Mouse (Mus musculus) forebrain, embryonic 16.5 days (tissue): ENCODE results near the gene P3h2. TPM values are rescaled to one million over a fixed set of nuclear protein-coding genes. Genes with fewer than 3 reads are reported as not detected.

Source experiments
- ATAC-seq: fragments of 200-750 bp; cut with Nextera tagmentation; 2 replicates; pipeline ENCODE4 v1.8.0; 2017; ENCODE audit warnings: mild to moderate bottlenecking, moderate library complexity
- H3K27ac ChIP-seq: fragments of 300-500 bp; sonication (generic); 2 replicates; pipeline ENCODE4 v1.5.1; 2014; ENCODE audit warnings: low read length, control low read depth
- H3K27me3 ChIP-seq: fragments of 300-500 bp; sonication (generic); replicated peaks from 2 replicates; pipeline ENCODE4 v1.6.1; 2014; ENCODE audit warnings: low read length; ENCODE audit not compliant: control insufficient read depth, insufficient read depth
- H3K36me3 ChIP-seq: fragments of 300-500 bp; sonication (generic); 2 replicates; pipeline ENCODE4 v1.6.1; 2014; ENCODE audit not compliant: control insufficient read depth, insufficient read depth
- H3K4me1 ChIP-seq: fragments of 300-500 bp; sonication (generic); replicated peaks from 2 replicates; pipeline ENCODE4 v1.6.1; 2014; ENCODE audit warnings: low read length; ENCODE audit not compliant: control insufficient read depth, insufficient read depth
- H3K4me2 ChIP-seq: fragments of 300-500 bp; sonication (generic); 2 replicates; pipeline ENCODE4 v1.6.1; 2014; ENCODE audit warnings: mild to moderate bottlenecking, low read length, control low read depth
- H3K4me3 ChIP-seq: fragments of 300-500 bp; sonication (generic); replicated peaks from 2 replicates; pipeline ENCODE4 v1.5.1; 2014; ENCODE audit warnings: mild to moderate bottlenecking, low read length, control low read depth
- H3K9ac ChIP-seq: fragments of 300-500 bp; sonication (generic); replicated peaks from 2 replicates; pipeline ENCODE4 v1.6.1; 2014; ENCODE audit warnings: low read depth, low read length, control low read depth
- H3K9me3 ChIP-seq: fragments of 300-500 bp; sonication (generic); 2 replicates; pipeline ENCODE4 v1.6.1; 2016; ENCODE audit warnings: low read length; ENCODE audit not compliant: control insufficient read depth
- WGBS: fragments of 180-500 bp; shearing (Covaris S2); extraction: QIAGEN DNeasy Blood & Tissue Kit; methylation state at CpG from one replicate; pipeline ENCODE4 v1.1.7; 2014; 5-methylcytosine and 5-hydroxymethylcytosine counted together
- polyA plus RNA-seq: library from polyadenylated mRNA; unstranded; fragments of >200 nt; fragmentation: Nextera tagmentation; extraction: Ambion mirVana; gene quantifications from 2 replicates; pipeline ENCODE4 v1.2.1, GENCODE M21; 2015

The P3h2 gene
- polyA plus RNA-seq = 0.44 TPM in 1 of 2 replicates, not detected in the other

DNA sequence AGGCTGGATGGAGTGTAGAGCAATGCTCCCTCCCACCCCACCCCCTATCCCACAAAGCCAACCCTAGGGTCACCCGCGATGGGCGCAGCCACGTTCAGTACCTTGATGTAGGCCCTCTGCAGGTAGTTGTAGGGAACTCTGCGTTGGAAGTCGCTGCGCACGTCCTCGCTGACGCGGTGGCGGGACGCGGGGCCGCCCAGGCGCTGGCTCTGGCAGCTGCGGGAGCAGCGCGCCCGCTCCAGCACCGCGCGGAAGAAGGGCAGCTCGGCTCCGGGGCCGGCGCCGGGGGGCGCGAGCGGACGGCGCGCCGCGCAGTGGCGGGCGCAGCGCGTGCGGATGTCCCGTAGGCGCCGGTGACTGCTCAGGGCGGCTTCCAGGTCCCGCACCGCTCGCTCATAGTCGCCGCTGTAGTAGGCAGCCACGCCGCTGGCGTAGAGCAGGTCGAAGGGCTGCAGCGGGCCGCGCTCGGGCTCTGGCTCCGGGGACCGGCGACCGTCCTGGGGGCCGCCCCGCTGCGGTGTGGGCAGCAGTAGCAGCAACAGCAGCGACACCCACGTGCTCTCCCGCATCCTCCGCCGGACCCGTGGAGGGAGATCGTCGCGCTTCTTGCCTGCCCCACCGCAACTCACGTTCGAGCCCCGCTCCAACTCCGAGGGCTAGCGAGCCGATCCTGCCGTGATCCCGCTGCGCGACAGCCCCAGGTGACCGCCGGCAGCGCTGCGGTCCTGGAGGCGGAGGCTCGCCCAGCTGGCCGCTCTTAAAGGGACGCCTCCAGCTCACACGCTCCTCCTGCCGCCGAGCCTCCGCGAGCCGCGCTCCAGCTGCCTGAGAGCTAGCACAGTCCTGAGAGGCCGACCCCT is at the start of gene P3h2:
Gene P3h2, minus strand, starts transcription at position 670 of the 860 bp plus-strand sequence.
- under 1% methylated on average over 92 of the region's 101 CpGs for WGBS
- Histone ChIP-seq H3K4me1 (peaks cover 12% of the 10 kb centered on the region), H3K4me2 (peak within 1 kb of the TSS; percentile 95), H3K9ac (peak within 1 kb of the TSS; percentile 70), H3K36me3 (no peaks in the 10 kb centered on the region), H3K9me3 (no peaks in the 10 kb centered on the region), H3K27me3 (peaks cover 5% of the 10 kb centered on the region), H3K4me3 (peak within 1 kb of the TSS; percentile 76), H3K27ac (peak within 1 kb of the TSS; percentile 41; the same call in 1 of the 2 replicates)
- ATAC-seq = peak; percentile 95

DNA sequence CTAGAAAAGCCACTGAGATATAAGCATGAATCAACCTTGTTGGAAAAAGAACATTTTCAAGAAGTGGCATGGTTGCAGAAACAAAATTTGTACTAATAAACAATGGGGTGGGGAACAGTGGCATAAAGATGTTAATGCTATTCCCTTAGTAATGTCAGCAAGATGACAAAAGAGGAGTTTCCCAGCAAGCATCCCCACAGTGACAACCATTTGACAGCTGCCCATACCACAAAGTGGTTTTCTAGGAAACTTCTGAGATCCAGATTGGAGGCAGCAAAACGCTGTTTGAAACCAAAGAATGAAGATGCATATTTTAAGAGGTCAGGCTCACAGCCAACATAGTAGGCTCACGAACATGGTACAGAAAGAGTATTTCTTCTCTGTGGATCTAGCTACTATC is 46.7 kb upstream of the P3h2 start:
- no peaks in the 10 kb centered on the region for H3K4me1 ChIP-seq
- 95% methylated on average over 2 of the region's 2 CpGs for WGBS

DNA sequence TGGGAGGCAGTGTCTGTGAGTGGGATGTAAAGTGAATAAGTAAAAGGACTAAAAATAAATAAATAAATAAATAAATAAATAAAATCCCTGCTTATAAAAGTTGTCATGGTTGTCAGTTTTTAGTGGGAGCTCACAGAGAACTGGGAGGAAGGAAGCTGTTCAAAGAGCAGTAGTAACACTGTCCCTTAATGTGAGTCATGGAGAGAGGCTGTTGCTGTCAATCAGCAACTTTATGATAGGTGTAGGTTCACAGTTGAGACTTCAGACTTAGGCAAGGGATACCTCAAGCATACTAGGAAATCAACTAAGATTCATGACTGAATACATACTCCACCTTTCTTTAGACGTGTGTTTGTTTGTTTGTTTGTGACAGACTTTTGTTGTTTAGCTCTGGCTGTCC is 45.4 kb upstream of the P3h2 start:
- no peaks in the 10 kb centered on the region for H3K4me1 ChIP-seq
- H3K9ac ChIP-seq = no peak overlapping the region
- H3K27ac ChIP-seq = no peak overlapping the region
- 64% methylated on average over 1 of the region's 1 CpGs for WGBS
- no peak for ATAC-seq
- H3K9me3 ChIP-seq = no peaks in the 10 kb centered on the region
- H3K27me3 ChIP-seq = no peaks in the 10 kb centered on the region
- H3K4me2 ChIP-seq = no peak overlapping the region
- H3K36me3 ChIP-seq = no peaks in the 10 kb centered on the region
- no peak overlapping the region for H3K4me3 ChIP-seq

More for the DNA sequence above, 46.7 kb upstream of the P3h2 start:
- ATAC-seq = no peak
- no peaks in the 10 kb centered on the region for H3K36me3 ChIP-seq
- H3K9ac ChIP-seq = no peak overlapping the region
- no peak overlapping the region for H3K27ac ChIP-seq
- no peak overlapping the region for H3K4me3 ChIP-seq
- H3K9me3 ChIP-seq = no peaks in the 10 kb centered on the region
- no peak overlapping the region for H3K4me2 ChIP-seq
- H3K27me3 ChIP-seq = no peaks in the 10 kb centered on the region

DNA sequence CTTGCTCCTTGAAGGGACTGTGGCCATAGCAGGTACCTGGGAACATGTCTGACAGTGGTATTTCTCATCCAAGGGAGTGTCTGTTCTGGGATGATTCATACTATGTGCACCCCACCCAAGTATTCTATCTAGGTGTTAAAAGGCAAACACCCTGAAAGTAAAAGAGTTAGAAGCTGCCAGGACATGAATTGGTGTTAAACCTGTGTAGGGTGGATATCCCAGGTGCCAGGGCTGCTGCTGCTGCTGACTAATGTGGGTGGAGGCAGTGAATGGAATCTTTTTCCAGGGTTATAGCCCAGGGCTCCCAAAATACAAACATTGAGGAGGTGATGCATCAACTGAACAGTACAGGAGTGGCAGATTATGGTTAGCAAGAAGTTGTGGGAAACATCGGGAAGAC is 41.3 kb upstream of the P3h2 start:
- H3K4me1 ChIP-seq = no peaks in the 10 kb centered on the region
- no peaks in the 10 kb centered on the region for H3K9me3 ChIP-seq
- WGBS = 97% methylated on average over 1 of the region's 1 CpGs
- H3K36me3 ChIP-seq = no peaks in the 10 kb centered on the region
- H3K9ac ChIP-seq = no peak overlapping the region
- no peak overlapping the region for H3K4me2 ChIP-seq
- H3K27me3 ChIP-seq = no peaks in the 10 kb centered on the region
- H3K4me3 ChIP-seq = no peak overlapping the region
- ATAC-seq = no peak
- H3K27ac ChIP-seq = no peak overlapping the region

DNA sequence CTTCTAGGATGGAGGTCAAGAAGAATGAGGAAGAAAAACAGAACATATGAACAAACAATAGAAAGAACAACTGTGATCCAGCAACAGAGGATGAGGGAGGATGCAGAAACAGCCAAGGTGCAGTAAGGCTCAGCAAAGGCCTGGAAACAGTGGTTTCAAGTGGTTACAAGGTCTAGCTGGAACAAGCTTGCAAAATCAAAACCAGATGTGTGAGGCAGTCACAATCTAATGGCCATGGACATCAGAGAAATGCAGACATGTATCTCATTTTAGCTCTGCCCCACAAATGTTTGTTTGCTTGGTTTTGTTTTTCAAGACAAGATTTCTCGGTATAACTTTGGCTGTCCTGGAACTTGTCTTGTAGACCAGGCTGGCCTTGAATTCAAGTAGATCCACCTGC is 25.5 kb upstream of the P3h2 start:
- no peak overlapping the region for H3K4me3 ChIP-seq
- H3K4me1 ChIP-seq = no peaks in the 10 kb centered on the region
- no peak overlapping the region for H3K4me2 ChIP-seq
- 94% methylated on average over 1 of the region's 1 CpGs for WGBS
- H3K9me3 ChIP-seq = no peaks in the 10 kb centered on the region
- H3K36me3 ChIP-seq = no peaks in the 10 kb centered on the region
- H3K27ac ChIP-seq = no peak overlapping the region
- no peak overlapping the region for H3K9ac ChIP-seq
- H3K27me3 ChIP-seq = no peaks in the 10 kb centered on the region
- no peak for ATAC-seq

DNA sequence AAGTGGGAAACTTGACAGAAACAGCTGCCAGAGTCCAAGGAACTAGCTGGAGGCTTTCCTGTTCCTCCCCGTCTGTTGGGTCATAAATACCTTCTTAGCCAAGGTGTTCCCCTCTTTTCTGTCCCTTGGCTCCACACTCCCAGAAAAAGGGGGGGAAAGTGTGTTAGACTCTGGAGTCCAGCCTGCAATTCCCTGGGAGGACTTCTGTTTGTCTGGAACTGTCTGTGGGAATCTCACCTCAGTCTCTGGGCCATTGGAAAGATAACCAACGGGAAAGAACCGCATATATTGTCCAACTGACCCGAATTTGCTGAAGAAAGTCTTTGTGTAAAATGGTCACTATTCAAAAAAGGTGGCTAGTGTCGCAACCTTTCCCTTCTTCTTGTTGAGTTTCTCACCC is 1.0 kb upstream of the P3h2 start:
- peaks cover 12% of the 10 kb centered on the region for H3K4me1 ChIP-seq
- no peak for ATAC-seq
- peaks cover 5% of the 10 kb centered on the region for H3K27me3 ChIP-seq
- 69% methylated on average over 5 of the region's 5 CpGs for WGBS
- no peak overlapping the region for H3K4me2 ChIP-seq
- no peaks in the 10 kb centered on the region for H3K36me3 ChIP-seq
- H3K9ac ChIP-seq = no peak overlapping the region
- no peak overlapping the region for H3K27ac ChIP-seq
- H3K9me3 ChIP-seq = no peaks in the 10 kb centered on the region
- H3K4me3 ChIP-seq = no peak overlapping the region

DNA sequence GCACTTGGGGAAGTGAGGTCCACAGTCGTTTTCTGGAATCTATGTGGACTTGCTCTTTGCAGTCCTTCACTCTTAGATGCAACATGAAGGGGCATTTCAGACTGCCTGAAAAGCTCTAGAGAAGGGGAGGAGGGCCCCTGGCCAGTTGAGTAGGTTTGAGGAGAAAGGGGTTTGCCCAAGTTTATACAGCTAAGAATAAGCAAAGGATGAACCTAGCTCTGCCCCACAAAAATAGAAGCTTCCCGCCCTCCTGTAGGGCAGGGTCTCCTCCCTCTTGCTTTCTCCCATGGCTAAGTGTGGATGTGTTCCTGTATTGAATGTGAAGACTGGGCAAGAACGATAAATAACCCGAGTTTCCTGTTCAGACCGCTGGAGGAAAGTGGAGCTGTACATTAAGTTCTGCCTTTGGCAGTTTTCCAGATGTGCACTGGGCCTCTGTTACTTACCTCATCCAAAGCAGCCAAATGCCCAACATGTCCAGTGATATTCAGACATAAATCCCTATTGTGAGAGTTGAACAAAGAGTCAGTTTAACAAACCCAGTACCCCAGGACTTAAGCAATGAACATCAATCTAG is 545 bp upstream of the P3h2 start:
- H3K4me2 ChIP-seq = peak overlapping the region; percentile 95
- peak overlapping the region; percentile 70 for H3K9ac ChIP-seq
- peaks cover 5% of the 10 kb centered on the region for H3K27me3 ChIP-seq
- ATAC-seq = peak; percentile 13
- peaks cover 12% of the 10 kb centered on the region for H3K4me1 ChIP-seq
- no peak overlapping the region for H3K27ac ChIP-seq
- peak overlapping the region; percentile 76 for H3K4me3 ChIP-seq
- H3K9me3 ChIP-seq = no peaks in the 10 kb centered on the region
- 5% methylated on average over 5 of the region's 5 CpGs for WGBS
- H3K36me3 ChIP-seq = no peaks in the 10 kb centered on the region

DNA sequence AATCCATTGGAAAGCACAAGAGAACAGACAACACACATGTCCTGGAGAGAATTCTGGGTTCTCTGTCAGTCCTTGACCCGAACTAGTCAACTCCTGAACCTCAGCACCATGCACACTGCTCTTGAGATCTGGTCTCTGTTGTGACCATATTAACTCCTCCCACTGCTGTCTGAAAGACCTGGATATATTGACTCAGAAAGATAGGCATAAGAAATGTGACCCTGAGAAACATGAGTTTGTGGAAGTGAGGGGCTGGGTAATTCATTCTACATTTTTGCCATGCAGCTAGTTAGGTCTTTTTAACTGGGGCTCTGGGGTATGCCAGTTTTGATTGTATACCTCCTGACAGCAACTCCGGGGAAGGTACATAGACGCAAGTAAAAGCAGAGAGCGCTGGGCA is 1.3 kb downstream of the P3h2 start:
- no peak overlapping the region for H3K4me3 ChIP-seq
- no peak overlapping the region for H3K9ac ChIP-seq
- H3K27me3 ChIP-seq = peaks cover 5% of the 10 kb centered on the region
- H3K4me2 ChIP-seq = no peak overlapping the region
- no peaks in the 10 kb centered on the region for H3K9me3 ChIP-seq
- peaks cover 12% of the 10 kb centered on the region for H3K4me1 ChIP-seq
- 52% methylated on average over 4 of the region's 4 CpGs for WGBS
- H3K27ac ChIP-seq = no peak overlapping the region
- ATAC-seq = no peak
- no peaks in the 10 kb centered on the region for H3K36me3 ChIP-seq

DNA sequence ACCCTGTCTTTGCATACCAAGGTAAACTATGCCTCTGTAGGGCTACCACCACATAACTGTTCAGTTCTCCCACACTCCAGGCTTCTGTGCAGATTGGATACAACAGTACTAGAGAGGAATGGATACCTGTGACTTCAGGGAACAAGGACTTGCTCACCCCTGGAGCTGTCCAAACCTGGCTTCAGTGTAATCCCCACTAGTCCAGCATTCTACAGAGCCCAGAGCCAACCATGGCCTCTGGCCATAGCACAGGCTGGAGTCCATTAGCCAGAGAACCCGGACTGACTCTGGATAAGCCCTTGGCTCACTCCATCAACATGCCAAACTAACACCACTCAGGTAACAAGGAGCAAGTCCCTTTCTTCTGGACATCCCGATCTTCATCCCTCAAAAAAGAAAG is 2.7 kb downstream of the P3h2 start:
- Histone ChIP-seq H3K9me3 (no peaks in the 10 kb centered on the region), H3K4me2 (no peak overlapping the region), H3K27me3 (peaks cover 5% of the 10 kb centered on the region), H3K9ac (no peak overlapping the region), H3K4me3 (no peak overlapping the region), H3K36me3 (no peaks in the 10 kb centered on the region), H3K4me1 (peaks cover 12% of the 10 kb centered on the region), H3K27ac (no peak overlapping the region)
- ATAC-seq = no peak
- WGBS = 85% methylated on average over 2 of the region's 2 CpGs
